Mouse (Mus musculus) spleen, adult 18-20 months (tissue): ENCODE measurements around the gene Rpl39l.
"Not testable (repeated sequence)": the region's sequence is repeated elsewhere in the genome, so short reads cannot be mapped to it uniquely, and the experiment has no call there.

Source experiments
- DNase-seq, 2 experiments: peaks; one replicate each; pipeline ENCODE4 v3.0.0; 2022; ENCODE audit warnings: mixed read lengths in 2 of 2

Rpl39l gene

GRCm38 (mm10) chr16:10170005-10170404 is at the start of gene Rpl39l:
Gene Rpl39l (plus strand): TSS chr16:10170226.
- DNase-seq: no peak

DNA sequence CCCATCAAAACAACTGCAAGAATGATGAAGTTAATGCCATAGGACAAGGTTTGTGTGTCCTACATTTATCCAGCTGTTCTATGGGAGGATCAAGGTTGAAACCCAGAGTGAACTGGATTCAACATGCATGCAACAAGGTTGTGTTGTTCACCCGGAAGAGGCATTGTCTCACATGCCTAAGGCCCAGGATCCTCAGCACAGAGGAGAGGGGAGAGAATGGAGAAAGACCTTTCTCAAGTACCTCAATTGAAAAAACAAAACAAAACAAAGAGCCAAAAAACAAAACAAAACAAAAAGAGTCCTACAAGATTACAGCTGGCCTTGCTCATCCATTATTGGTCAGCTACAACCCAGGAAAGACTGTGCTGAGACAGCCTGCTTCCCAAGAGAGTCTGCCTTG is 42.4 kb upstream of the Rpl39l start:
- no peak for DNase-seq

- no peak for DNase-seq
Observed at GRCm38 (mm10) chr16:10129052-10129911, 40.7 kb upstream of the Rpl39l start.

- no peak for DNase-seq
Observed at GRCm38 (mm10) chr16:10143166-10143565, 26.9 kb upstream of the Rpl39l start.

GRCm38 (mm10) chr16:10147401-10147800 is 22.6 kb upstream of the Rpl39l start:
- no peak for DNase-seq

DNA sequence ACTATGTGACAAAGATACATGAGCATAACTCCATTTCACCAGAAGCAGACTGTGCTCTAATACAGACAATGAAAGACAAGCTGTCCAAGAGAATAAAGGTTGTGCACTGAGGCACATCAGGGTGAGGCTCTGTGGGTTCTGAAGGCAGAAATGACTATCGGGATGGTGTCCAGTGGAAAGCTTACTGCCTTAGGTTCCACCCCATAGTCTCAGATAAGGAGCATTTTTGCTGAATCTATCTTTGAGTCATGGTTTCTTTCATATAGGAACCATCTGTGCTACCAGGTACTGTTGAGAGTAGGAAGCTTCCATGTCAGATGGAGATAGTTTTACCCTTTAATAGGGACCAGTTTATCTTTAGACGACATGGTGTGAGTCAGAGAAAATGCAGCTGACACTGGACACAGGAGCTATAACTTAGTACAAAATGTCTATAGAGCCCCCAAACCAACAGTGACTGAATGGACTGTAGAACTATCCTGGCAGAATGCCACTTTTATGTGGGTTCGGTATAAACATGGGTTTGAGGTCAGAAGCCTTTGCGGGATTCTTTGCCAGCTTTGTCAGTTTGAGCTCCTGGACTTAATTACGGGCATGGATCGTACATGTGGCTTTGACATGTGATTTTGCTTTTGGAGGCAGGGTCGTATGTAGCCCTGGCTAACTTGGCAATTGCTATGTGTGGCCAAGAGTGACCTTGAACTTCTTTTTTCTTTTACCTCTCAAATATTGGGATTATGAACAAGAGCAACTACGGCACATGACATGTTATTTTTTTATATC is 712 bp upstream of the Rpl39l start:
- no peak for DNase-seq

DNA sequence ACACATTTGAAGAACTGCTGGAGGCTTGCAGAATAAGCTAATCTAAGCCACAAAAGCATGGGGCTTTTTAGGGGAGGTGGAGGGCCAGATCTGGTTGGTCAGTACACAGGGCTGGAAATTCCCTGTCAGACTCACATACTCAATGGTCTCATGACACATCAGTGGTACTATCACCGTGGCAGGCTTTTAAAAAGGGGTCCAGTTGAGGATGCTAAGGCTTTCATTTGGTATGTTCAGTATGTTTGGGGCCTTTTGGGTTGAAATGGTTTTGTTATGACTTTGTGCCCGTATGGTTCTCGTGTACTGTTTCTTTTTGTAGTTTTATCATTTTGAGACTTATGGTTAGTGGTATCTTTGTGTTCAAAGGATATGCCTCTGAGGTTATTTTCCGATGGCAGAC is 1.2 kb downstream of the Rpl39l start:
- DNase-seq: no peak

GRCm38 (mm10) chr16:10172179-10172820 is 2.3 kb downstream of the Rpl39l start:
- no peak for DNase-seq

DNA sequence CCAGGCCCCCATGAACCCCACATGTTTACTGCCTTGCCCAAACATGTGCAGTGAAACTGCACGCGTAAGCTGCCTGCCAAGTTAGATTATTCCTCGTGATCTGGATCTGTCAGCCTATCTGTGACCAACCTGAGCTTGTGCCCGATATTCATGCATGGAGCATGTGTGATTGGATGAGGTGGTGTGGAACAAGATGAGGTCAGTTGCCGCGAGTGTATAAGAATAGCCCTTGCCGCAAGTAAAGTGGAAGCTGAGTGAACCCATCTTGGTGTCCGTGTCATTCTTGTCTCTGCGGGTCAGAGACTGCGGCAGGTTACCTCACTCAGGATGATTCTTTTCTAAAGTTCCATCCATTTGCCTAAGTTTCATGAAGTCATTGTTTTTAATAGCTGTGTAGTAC is 17.4 kb downstream of the Rpl39l start:
- DNase-seq: not testable (repeated sequence)

DNA sequence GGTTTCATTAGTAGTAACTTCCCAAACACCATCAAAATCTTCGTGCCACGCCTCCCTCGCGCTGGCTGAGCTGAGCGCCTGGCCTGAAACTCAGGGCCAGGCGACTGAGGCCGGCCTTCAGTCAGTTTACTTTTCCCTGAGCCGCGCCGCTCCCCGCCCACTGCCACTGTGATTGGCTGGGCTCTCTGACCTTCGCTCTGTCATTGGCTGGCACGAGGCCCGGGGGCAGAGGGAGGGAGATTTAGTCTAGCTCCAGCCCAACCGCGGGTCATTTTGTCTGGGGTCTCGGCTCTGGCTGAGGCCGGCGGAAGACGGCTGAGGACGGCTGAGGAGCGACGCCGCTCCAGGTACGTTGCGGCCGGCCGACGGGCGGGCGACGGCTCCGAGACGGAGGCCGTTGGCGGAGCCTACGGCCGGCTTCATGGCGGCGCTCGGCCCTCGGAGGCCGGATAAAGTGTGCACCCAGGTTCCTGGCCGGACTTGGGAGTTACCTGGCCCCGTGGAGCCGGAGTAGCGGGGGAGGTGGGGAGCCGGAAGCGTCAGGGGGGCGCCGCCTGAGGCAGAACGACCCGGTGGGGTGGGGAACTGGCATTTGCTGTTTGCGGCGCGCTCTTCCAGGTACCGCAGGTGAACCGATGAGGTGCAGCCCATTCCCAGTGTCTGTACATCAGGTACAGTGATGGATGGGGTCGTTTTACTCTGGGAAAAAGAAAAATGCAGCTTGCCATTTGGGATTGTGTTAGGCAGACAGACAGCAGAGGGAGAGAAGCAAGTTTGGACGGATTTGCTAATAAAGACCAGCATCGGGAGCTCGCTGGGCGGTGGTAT is 22.9 kb downstream of the Rpl39l start, which contains the start of gene Atf7ip2:
Atf7ip2 (plus strand) TSS at position 34 of the 828 bp plus-strand sequence.
- DNase-seq: peak; percentile 14 to 38

DNA sequence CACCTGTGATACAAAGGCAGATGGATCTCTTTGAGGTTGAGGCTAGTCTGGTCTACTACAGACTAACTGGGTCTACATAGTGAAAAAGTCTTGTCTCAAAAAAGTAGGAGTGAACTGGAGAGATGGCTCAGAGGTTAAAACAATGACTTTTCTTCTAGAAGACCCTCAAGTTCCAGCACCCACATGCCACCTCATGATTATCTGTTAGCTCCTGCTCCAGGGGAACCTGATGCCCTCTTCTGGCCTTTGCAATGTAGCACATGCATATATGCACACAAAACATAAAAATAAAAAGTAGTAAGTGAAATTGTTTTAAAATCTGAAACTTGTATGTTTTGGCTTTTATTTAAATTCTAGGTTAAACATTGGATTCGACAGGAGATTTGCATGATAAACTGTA is 38.8 kb downstream of the Rpl39l start:
- DNase-seq: no peak

- DNase-seq: not testable (repeated sequence)
Observed at GRCm38 (mm10) chr16:10216366-10216765, 46.3 kb downstream of the Rpl39l start.

DNA sequence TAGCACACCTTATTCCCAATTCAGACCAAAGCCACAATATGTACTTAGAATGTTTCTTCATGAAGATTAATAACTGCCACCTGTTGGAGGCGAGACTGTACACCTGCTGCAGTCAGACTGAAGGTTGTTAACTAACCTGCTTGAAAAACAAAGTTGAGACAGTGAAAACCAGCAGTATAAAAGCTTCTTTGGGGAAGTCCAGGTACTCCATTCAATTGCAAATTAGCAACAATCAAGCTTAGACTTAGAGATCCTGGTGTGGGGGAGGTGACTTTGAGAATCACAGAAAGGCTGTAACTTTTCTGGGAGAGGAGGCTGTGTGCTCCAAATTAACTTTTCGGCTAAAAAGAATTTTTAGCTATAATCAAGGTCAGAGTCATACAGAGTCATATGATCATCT is 47.0 kb downstream of the Rpl39l start:
- not testable (repeated sequence) for DNase-seq
